Mouse (Mus musculus): ENCODE measurements at regions not wholly inside any gene's neighbourhood (a gene's known extent, or its start where the extent isn't known, plus 50 kb on each side); places are given as distances from the start of the nearest gene placed in this dataset.

DNA sequence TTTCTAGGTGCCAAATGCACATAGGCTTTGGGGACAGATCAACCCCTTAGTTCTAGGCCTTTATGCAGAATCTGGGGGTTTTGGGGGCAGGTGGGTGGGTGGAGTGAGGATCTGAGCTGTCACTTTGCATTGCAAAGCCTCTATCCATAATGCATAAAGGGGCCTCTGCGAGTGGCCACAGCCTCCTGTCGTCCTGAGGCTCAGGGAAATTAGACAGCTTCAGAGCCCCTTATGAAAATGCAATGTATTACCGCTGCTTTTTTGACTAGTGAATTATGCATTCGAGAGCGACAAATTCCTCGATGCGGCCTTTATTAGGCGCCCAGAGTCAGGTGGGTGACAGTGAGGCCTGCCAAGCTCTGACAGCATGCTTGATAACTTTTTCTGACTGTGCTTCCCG lies 134.9 kb downstream of the Dhx35 start:
- Histone ChIP-seq H3K27me3 (replicated peaks; ENCODE audit: control insufficient read depth, insufficient read depth, low read length) (no peaks in the 10 kb centered on the region), H3K4me3 (ENCODE audit: low read depth, low read length) (no peak overlapping the region), H3K9me3 (ENCODE audit: control insufficient read depth, low read length) (no peaks in the 10 kb centered on the region), H3K9ac (ENCODE audit: low read depth, low read length) (no peak overlapping the region), H3K27ac (replicated peaks; ENCODE audit: low read depth, low read length) (no peak overlapping the region), H3K4me2 (ENCODE audit: low read depth, low read length) (no peak overlapping the region), H3K4me1 (ENCODE audit: control insufficient read depth, insufficient read depth, low read length) (no peaks in the 10 kb centered on the region), H3K36me3 (ENCODE audit: control insufficient read depth, insufficient read depth, low read length) (no peaks in the 10 kb centered on the region)
- WGBS = 77% methylated on average over 9 of the region's 9 CpGs
- DNase-seq (ENCODE audit: low spot score) (no peak), ATAC-seq (ENCODE audit: low read depth) (no peak)

DNA sequence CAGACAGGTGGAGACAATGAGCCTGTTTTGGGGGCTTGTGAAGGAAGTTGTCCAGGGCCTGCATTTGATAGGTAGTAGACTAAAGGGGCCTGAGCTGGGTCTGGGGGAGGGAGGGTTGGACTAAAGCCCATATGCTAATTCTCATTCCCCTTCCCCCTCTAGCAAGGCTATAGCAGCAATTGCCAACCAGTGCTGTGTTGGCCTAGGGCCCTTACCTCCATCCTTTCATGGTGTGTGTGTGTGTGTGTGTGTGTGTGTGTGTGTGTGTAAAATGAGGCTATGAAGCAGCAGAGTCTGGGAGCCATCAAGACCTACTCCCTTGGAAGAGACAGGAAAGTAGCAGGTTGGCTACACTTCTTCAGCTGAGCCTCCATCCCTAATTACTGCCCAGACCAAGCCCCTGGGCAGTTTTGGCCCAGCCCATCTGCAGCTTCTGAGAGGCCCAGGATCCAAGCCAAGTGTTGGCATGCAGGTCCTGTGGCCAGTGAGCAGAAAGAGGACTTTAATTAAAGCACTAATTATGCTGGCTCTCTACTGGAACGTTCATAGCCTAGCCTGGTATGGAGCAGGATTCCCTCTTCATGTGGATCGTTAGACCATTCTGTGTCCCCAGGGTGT lies 143.4 kb downstream of the Dhx35 start:
- Histone ChIP-seq H3K4me3 (ENCODE audit: low read depth, low read length) (no peak overlapping the region), H3K4me1 (ENCODE audit: control insufficient read depth, insufficient read depth, low read length) (no peaks in the 10 kb centered on the region), H3K4me2 (ENCODE audit: low read depth, low read length) (no peak overlapping the region), H3K36me3 (ENCODE audit: control insufficient read depth, insufficient read depth, low read length) (no peaks in the 10 kb centered on the region), H3K9me3 (ENCODE audit: control insufficient read depth, low read length) (no peaks in the 10 kb centered on the region), H3K9ac (ENCODE audit: low read depth, low read length) (no peak overlapping the region), H3K27ac (replicated peaks; ENCODE audit: low read depth, low read length) (no peak overlapping the region), H3K27me3 (replicated peaks; ENCODE audit: control insufficient read depth, insufficient read depth, low read length) (no peaks in the 10 kb centered on the region)
- DNase-seq (ENCODE audit: low spot score) (no peak), ATAC-seq (ENCODE audit: low read depth) (no peak)
- 79% methylated on average over 2 of the region's 2 CpGs for WGBS

DNA sequence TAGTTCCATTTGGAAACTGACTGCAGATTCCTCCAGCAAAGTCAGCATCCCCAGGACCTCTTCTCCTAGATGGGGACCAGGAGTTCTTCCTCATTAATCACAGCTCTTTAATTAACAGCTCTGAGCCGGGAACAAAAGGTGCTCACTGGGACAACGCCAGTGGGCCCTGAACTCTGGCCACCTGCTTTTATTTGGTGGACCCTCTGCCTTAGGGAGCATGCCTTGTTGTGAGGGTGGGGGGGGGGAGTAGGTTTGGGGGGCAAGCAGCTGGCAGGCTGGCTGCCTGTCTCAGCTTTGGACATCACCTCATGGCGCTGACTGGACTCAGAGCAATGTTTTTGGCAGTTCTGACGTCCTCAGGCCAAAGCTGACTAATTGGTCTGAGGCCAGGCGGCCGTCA lies 154.8 kb downstream of the Dhx35 start:
- no peaks in the 10 kb centered on the region for H3K9me3 ChIP-seq (ENCODE audit: control insufficient read depth, low read length)
- H3K36me3 ChIP-seq (ENCODE audit: control insufficient read depth, insufficient read depth, low read length) = no peaks in the 10 kb centered on the region
- H3K27ac ChIP-seq (replicated peaks; ENCODE audit: low read depth, low read length) = no peak overlapping the region
- H3K4me1 ChIP-seq (ENCODE audit: control insufficient read depth, insufficient read depth, low read length) = no peaks in the 10 kb centered on the region
- no peak for ATAC-seq (ENCODE audit: low read depth)
- DNase-seq (ENCODE audit: low spot score) = no peak
- 39% methylated on average over 6 of the region's 6 CpGs for WGBS
- H3K4me3 ChIP-seq (ENCODE audit: low read depth, low read length) = no peak overlapping the region
- no peak overlapping the region for H3K4me2 ChIP-seq (ENCODE audit: low read depth, low read length)
- H3K9ac ChIP-seq (ENCODE audit: low read depth, low read length) = no peak overlapping the region
- no peaks in the 10 kb centered on the region for H3K27me3 ChIP-seq (replicated peaks; ENCODE audit: control insufficient read depth, insufficient read depth, low read length)

DNA sequence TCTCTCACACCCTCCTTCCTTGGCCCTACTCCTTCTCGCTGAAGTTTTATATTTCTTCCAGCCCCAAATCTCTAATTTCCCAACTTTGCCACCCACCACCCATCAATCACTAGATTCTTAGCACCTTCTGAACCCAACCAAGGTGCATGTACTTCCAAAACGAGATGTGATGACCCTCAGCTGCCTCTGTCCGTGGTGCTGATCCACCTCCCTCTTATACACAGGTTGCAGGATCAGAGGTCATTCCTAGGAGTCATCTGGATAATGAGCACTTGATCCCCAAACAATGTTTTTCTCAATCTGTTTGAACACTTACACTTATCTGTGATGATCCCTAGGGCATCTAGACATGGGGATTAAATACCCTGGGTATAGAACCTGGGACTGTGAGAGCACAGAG lies 156.5 kb downstream of the Dhx35 start:
- H3K4me1 ChIP-seq (ENCODE audit: control insufficient read depth, insufficient read depth, low read length) = no peaks in the 10 kb centered on the region
- no peak overlapping the region for H3K27ac ChIP-seq (replicated peaks; ENCODE audit: low read depth, low read length)
- ATAC-seq (ENCODE audit: low read depth) (no peak), DNase-seq (ENCODE audit: low spot score) (no peak)
- no peak overlapping the region for H3K4me3 ChIP-seq (ENCODE audit: low read depth, low read length)
- WGBS = 37% methylated on average over 3 of the region's 3 CpGs
- no peaks in the 10 kb centered on the region for H3K9me3 ChIP-seq (ENCODE audit: control insufficient read depth, low read length)
- H3K36me3 ChIP-seq (ENCODE audit: control insufficient read depth, insufficient read depth, low read length) = no peaks in the 10 kb centered on the region
- no peak overlapping the region for H3K4me2 ChIP-seq (ENCODE audit: low read depth, low read length)
- H3K27me3 ChIP-seq (replicated peaks; ENCODE audit: control insufficient read depth, insufficient read depth, low read length) = no peaks in the 10 kb centered on the region
- no peak overlapping the region for H3K9ac ChIP-seq (ENCODE audit: low read depth, low read length)

DNA sequence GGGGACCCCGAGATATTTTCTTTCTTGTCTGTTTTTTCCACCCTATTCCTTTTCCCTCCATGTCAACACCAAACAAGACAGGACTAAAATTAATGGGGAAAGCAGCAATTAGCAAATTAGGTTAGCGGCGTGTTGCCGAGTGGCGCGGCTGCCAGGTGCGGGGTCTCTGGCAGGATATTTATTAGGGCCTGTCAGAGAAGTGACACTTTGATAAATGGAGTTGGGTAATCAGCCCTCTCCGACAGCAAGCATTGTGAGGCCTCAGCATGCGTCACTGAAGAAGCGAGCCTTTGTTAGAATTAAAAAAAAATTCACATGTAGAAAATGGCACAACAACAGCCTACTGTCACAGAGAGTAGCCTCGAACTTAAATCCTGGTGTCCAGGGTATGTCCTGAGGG lies 162.3 kb downstream of the Dhx35 start:
- no peak overlapping the region for H3K9ac ChIP-seq (ENCODE audit: low read depth, low read length)
- H3K4me3 ChIP-seq (ENCODE audit: low read depth, low read length) = no peak overlapping the region
- H3K27ac ChIP-seq (replicated peaks; ENCODE audit: low read depth, low read length) = no peak overlapping the region
- no peaks in the 10 kb centered on the region for H3K4me1 ChIP-seq (ENCODE audit: control insufficient read depth, insufficient read depth, low read length)
- no peaks in the 10 kb centered on the region for H3K9me3 ChIP-seq (ENCODE audit: control insufficient read depth, low read length)
- no peaks in the 10 kb centered on the region for H3K27me3 ChIP-seq (replicated peaks; ENCODE audit: control insufficient read depth, insufficient read depth, low read length)
- ATAC-seq (ENCODE audit: low read depth) (no peak), DNase-seq (ENCODE audit: low spot score) (no peak)
- no peaks in the 10 kb centered on the region for H3K36me3 ChIP-seq (ENCODE audit: control insufficient read depth, insufficient read depth, low read length)
- WGBS = 52% methylated on average over 11 of the region's 11 CpGs
- no peak overlapping the region for H3K4me2 ChIP-seq (ENCODE audit: low read depth, low read length)

DNA sequence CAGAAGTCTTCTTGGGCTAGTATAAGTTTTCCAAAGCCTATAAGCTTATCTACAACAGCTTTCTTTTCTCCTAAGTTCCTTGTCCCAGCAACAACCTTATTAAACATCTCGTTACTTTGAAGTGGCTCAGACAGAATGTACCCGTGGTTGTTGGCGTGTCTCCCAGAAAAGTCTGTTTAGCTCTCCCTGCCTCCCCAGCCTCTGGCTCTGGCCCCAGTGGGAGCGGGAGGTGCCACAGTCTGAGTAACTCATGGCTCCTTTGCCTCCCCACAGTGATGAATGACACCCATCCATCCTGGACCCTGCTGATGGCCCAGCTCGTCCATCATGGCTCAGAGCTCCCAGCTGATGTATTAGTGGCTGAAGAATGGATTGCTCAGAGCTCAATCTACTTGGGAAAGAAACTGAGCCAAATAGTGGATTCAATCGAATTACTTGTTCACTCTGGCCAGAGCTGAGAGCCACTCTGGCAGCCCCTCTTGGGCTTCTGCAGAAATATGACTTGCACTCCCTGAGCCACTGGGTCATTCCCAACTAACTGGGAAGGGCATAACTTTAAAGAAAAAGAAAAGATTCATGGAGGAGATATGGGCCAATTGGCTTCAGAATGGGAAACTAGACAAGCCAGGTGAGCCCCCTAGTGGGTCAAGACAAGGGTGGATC lies 170.5 kb downstream of the Dhx35 start:
- no peaks in the 10 kb centered on the region for H3K9me3 ChIP-seq (ENCODE audit: control insufficient read depth, low read length)
- ATAC-seq (ENCODE audit: low read depth) (no peak), DNase-seq (ENCODE audit: low spot score) (peak; percentile 52)
- no peak overlapping the region for H3K27ac ChIP-seq (replicated peaks; ENCODE audit: low read depth, low read length)
- no peak overlapping the region for H3K4me2 ChIP-seq (ENCODE audit: low read depth, low read length)
- H3K4me3 ChIP-seq (ENCODE audit: low read depth, low read length) = no peak overlapping the region
- H3K4me1 ChIP-seq (ENCODE audit: control insufficient read depth, insufficient read depth, low read length) = no peaks in the 10 kb centered on the region
- no peaks in the 10 kb centered on the region for H3K27me3 ChIP-seq (replicated peaks; ENCODE audit: control insufficient read depth, insufficient read depth, low read length)
- H3K9ac ChIP-seq (ENCODE audit: low read depth, low read length) = no peak overlapping the region
- no peaks in the 10 kb centered on the region for H3K36me3 ChIP-seq (ENCODE audit: control insufficient read depth, insufficient read depth, low read length)
- WGBS = 66% methylated on average over 6 of the region's 6 CpGs

DNA sequence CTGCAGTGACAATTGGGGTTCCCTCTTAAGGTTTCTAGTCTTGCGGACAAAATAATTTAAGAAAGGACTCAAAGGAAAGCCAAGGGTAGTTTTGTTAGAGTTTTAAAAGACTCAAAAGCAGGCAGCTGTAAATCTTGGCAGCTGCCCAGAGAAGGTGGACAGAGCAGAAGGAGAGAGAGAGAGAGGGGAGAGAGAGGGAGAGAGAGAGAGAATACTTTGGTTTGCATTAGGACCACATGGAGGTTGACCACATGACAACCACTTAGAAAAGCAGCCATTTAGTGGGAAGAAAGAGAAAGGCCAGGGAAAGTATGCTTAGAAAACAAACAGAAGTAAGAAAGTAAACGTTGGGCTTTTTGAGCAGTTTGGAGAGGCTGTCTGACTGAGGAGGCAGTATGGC lies 177.6 kb downstream of the Dhx35 start:
- peak; percentile 24 for DNase-seq (ENCODE audit: low spot score)
- H3K4me1 ChIP-seq (ENCODE audit: control insufficient read depth, insufficient read depth, low read length) = no peaks in the 10 kb centered on the region
- no peaks in the 10 kb centered on the region for H3K27me3 ChIP-seq (replicated peaks; ENCODE audit: control insufficient read depth, insufficient read depth, low read length)
- 37% methylated on average over 2 of the region's 2 CpGs for WGBS
- H3K4me2 ChIP-seq (ENCODE audit: low read depth, low read length) = no peak overlapping the region
- H3K36me3 ChIP-seq (ENCODE audit: control insufficient read depth, insufficient read depth, low read length) = no peaks in the 10 kb centered on the region
- H3K9me3 ChIP-seq (ENCODE audit: control insufficient read depth, low read length) = no peaks in the 10 kb centered on the region
- H3K9ac ChIP-seq (ENCODE audit: low read depth, low read length) = no peak overlapping the region
- no peak for ATAC-seq (ENCODE audit: low read depth)
- H3K27ac ChIP-seq (replicated peaks; ENCODE audit: low read depth, low read length) = no peak overlapping the region
- H3K4me3 ChIP-seq (ENCODE audit: low read depth, low read length) = no peak overlapping the region

DNA sequence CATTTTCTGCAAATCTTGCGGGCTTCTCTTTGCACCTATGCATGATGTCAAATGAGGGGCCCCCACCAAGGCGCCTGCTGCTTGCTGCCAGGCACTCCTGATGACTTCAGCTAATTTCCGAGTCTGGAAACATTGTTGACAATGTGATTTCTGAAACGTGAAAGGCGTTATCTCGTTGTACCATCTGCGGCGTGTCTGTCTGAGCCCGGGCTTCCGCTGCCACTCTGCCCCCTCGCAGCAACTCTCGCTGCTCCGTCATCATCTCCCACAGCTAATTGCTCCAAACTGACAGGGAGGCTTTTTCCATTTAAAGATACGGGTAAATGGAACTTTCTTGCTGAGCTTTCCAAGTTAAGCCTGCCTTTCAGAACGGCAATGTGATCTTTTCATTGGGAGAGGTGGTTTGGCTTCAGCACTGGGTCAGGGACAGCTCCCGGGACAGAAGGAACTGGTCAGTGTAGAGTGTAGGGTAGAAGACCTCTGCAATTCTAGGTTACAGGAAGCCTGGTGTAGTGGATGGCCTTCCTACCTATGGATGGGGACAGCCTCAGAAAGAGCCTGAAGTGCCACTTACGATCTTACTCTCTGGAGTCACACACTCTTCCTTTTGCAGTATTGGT lies 191.0 kb downstream of the Dhx35 start:
- no peaks in the 10 kb centered on the region for H3K9me3 ChIP-seq (ENCODE audit: control insufficient read depth, low read length)
- WGBS = 77% methylated on average over 17 of the region's 17 CpGs
- H3K27me3 ChIP-seq (replicated peaks; ENCODE audit: control insufficient read depth, insufficient read depth, low read length) = no peaks in the 10 kb centered on the region
- no peaks in the 10 kb centered on the region for H3K36me3 ChIP-seq (ENCODE audit: control insufficient read depth, insufficient read depth, low read length)
- no peak overlapping the region for H3K27ac ChIP-seq (replicated peaks; ENCODE audit: low read depth, low read length)
- ATAC-seq (ENCODE audit: low read depth) (no peak), DNase-seq (ENCODE audit: low spot score) (peak; percentile 27)
- no peak overlapping the region for H3K4me2 ChIP-seq (ENCODE audit: low read depth, low read length)
- H3K9ac ChIP-seq (ENCODE audit: low read depth, low read length) = no peak overlapping the region
- H3K4me3 ChIP-seq (ENCODE audit: low read depth, low read length) = no peak overlapping the region
- H3K4me1 ChIP-seq (ENCODE audit: control insufficient read depth, insufficient read depth, low read length) = no peaks in the 10 kb centered on the region

Measured in embryonic facial prominence, embryonic 14.5 days (tissue).